Mouse (Mus musculus): Measurements from ENCODE around the gene Nsmf.

Gene Nsmf

DNA sequence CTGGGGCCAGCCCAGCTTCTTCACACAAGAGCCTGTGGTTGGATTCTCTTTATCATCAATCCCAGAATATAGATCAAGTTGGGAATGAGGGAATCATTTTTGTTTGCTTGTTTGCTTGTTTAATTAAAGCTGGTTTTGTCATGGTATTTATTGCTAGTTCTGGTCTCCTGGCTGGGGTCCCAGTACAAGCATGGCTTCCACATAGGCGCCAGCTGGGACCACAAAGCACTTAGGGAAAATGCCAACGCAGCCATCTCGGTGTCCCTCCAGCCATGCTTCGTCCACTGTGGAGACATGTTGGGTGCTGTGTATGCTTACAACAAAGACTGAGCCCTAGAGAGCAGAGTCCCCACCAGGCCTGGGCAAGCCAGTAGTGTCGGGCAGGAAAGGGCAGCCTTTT is 31.4 kb downstream of the Nsmf start:
- no peak for DNase-seq (ENCODE audit: low spot score in 2 of 2)

DNA sequence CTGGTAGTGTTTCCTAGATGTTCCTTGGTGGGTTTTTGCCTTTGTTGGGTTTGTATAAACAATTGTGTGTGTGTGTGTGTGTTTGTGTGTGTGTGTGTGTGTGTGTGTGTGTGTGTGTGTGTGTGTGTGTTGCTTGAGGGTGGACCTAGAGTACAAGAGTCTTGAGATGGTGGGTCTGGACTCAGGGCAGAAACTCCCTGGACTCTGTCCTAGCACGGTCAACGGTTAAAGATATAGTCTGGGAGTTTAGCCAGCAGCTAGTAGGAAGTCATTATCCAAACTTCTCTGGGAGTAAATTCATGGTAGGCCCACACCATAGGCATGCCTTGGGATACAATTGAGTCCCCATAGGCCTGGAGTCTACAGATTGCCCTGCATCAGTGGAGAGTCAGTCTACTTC is 33.7 kb downstream of the Nsmf start:
- DNase-seq (ENCODE audit: low spot score in 2 of 2): no peak

DNA sequence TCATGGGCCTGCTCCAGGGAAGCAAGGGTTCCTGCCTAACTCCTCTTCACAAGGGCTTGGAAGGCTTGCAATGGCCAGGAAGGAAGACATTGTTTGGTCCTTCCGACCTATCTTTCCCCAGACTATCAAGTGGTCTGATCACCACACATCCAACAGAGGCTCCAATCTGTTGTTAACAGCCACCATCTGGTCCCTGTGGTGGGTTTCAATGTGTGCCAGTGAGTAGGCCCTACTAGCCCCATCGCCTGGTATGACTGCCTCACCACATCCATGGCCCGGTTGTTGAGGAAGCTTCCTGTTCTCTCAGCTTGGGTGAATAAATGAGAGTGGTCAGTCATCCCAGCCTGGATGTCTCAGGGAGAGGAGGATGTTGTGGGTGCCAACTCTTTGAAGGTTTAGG is 34.5 kb downstream of the Nsmf start:
- DNase-seq (ENCODE audit: low spot score in 2 of 2): no peak

DNA sequence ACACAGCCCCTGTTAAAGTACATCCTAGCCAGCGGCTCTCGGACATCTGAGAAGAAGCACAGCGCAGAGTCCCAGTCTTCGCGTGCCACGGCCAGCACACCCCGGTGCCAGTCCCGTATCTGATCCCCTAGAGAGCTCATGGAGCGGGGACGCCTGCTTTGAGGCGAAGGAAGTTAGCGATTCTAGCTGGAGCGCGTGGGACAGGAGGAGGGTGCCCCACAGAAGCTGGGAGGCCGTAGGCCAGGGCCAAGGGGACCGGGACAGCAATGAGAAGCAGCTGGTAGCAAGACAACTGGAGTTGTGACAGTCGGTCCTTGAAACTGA is 40.6 kb downstream of the Nsmf start:
- DNase-seq (ENCODE audit: low spot score in 2 of 2): no peak

DNA sequence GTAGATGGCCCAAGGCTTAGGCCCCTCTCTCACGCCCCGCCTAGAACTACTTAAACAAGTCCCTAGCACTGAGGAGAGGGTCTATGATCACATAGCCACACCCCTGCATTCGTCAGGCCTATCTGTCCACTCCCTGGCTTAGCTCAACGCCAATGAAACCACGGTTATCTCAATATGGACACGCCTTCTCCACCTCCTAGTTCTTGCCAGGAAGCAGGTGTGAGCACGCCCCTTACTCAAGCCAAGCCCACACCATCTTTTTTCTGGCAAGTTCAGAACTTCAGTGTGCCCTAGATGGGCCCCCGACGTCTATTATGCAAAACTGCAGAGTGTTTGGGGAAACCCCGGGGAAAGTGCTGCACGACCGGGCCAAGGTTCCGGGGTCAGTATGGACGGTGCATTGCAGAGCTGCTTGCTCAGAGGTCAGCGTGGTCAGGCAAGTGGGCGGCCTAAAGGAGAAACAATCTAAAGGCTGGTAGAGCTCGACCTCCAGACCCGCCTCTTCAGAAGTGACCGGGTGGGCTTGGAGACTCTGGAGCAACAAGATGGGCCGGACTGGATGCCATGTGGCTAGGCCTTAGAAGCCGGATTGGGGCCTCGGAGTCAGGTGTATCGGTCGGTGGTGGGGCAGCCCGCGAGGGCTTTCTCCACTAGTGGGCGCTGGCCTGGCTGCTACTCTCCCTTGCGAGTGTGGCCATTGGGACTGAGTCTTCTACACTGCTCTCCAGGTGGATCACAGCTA is 41.1 kb downstream of the Nsmf start, which contains the start of gene Noxa1:
Gene Noxa1 (minus strand): TSS at position 41 of the 742 bp plus-strand sequence.
- DNase-seq (ENCODE audit: low spot score in 2 of 2): no peak

DNA sequence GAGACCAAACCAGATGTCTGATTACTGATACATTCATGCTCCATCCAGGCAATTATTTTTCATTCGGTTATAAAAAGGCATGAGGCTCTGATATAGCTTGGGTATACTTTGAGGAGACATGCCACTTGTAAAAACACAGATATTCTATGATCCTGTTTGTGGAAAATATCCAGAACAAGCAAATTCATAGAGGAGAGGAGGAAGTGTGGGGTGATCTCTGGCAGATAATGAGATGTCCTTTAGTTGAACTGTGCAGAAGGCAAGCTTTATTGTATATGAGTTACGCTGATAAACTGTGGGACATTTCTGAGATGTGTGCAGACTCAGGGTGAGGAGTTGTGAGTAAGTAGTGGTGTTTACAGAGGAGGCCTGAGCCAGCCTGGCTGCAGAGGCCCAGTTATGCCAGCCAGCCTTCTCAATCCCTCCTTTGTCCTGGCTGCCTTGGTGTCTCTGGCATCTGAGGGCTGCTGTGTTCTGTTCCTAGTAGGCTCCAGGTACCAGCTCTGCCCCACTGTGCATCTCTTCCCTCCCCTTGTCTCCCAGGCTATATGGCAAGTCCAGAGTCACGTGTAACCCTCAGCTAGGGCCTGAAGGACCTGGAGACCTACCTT is 44.0 kb downstream of the Nsmf start:
- no peak for DNase-seq (ENCODE audit: low spot score in 2 of 2)

DNA sequence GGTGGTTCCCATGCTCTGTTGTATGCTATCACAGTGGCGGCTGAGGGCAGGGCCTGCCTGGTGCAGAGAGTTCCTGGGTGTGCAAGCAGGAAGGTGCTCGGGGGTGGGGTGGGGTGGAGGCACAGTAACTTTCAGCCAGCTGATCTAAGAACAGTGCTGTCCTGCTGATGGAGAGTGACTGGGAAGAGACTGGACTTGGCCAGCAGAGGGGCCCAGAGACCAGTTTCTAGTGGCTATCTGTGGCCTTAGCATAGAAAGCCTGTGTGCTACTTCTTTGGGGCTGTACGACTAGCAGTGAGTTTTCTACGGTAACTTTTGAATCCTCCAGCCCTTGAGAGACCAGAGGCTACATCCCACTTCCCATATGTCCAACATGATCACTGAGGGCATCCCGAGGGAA is 44.8 kb downstream of the Nsmf start:
- no peak for DNase-seq (ENCODE audit: low spot score in 2 of 2)

DNA sequence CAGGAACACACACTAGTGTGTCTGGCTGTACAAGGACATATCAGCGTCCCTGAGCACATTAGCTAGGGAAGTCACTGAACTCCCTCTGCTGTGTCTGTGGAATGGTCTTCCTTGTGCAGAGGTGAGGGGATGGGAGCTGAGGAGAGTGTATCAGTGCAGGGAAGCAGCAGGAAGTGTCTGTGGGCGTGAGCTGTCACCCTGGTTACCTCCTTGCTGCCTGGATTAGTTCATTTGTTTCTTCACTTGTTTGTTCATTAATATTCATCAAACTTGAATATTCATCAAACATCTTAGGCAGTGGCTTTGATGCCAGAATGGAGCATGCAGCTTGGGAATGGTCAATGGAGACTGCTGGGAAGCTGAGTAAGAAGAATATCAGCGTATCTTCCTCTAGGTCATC is 45.5 kb downstream of the Nsmf start:
- DNase-seq (ENCODE audit: low spot score in 2 of 2): no peak

DNA sequence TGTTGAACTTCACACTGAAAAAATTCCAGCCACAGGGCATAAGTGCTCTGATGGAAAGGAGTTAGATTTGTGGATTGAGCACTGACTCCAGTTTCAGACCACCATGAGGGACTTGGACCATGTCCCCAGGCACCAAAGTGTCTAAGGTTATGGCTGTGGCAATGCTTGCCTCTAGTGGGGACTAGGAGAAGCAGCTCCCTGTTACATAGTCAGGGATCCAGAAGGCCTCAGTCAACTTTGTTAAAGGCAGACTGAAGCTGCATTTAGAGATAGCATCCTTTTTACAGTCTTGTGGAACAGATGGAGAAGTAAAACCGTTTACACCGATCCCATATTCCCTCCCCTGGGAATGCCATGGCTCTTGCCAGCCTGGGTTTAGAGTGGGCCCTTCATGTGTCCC is 50.0 kb downstream of the Nsmf start:
- no peak for DNase-seq (ENCODE audit: low spot score in 2 of 2)

DNA sequence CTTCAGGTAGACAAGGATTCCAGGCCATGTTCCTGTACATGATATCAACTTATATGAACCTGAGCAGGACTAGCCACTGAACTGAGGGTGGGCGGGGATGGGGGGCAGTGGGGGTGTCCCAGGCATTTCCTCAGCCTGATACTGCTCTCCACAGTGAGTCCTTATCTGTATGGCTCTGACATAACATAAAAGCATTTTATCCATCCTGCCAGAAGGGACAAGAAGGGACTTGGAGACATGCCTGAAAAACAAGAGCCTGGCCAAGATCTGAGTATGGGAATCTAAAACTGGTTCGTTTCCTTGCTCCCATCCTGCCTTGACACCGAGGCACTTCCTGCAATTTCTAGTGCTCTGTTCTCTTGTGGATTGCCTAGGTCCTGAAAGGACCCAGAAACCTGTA is 51.9 kb downstream of the Nsmf start:
- DNase-seq (ENCODE audit: low spot score in 2 of 2): no peak

DNA sequence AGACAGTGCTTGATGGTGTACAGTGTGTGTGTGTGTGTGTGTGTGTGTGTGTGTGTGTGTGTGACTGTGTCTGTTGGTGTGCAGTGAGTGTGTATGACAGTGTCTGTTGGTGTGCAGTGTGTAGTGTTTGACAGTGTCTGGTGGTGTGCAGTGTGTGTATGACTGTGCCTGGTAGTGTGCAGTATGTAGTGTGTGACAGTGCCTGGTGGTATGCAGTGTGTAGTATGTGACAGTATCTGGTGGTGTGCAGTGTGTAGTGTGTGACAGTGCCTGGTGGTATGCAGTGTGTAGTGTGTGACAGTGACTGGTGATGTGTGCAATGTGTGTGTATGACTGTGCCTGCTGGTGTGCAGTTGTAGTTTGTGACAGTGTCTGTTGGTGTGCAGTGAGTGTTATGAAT is 55.3 kb downstream of the Nsmf start:
- DNase-seq (ENCODE audit: low spot score in 2 of 2): no peak

DNA sequence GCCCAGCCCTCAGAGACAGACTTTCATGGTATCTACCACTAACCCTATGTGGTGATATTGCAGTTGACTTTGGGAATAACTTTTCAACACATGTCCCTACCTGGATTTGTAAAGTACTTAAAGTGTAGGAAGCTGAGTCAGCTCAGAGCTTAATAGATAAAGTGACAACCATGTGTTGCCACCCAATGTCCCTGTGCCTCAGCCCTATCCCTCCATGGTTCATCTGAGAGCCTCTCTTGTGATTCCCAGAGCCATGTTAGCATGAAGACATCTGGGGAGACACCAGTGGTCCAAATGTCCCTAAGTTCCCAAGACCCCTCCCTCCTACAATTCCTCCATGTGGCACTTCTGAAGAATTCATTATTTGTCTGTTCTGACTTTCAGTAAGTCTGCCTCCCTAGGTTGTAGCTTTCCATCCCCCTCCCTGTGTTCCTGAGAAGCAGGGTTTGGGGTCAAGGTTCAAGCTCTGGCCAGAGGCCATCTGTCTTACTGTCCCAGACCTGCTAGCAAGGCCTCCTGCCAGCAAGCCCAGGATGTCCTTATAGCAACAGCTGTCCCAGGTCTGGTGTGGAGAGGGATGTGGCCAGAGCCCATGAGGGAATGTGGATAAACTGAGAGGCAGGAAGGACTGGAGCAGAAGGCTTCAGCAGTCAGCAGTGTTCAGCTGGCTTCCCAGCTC is 56.5 kb downstream of the Nsmf start:
- no peak for DNase-seq (ENCODE audit: low spot score in 2 of 2)

DNA sequence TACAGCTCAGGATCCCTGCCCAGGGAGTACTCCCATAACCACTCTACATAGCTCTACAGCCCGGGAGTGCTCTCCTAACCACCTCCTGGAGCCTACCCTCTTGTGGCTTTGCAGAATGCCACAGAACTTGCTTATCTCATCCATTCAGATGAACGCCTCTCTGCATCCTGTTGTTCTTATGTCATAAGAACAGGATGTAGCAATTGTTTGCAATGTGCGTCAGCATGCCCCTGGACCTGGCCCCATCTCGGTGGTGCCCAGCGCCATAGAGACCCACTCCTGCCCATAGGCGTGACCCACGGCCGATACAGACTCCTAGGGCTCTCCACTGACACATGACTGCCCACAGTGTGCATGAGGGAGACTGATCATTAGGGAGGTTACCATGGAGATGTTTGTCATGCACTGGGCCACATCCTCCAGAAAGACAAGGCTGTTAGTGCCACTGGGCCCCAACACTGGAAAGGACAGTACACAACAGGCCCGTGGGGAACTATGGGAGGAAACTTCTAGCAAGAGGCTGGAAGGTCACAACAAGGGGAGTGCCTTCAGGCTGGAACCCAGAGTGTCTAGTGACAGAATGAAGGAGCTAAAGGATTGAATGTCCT is 57.1 kb downstream of the Nsmf start:
- no peak for DNase-seq (ENCODE audit: low spot score in 2 of 2)
